Mouse (Mus musculus) testis, adult 2 months (tissue): ENCODE data around the gene Slc24a3.

Experiments used
- CTCF ChIP-seq: fragments of 200-500 bp; IDR thresholded peaks from 2 replicates; pipeline ENCODE4 v1.5.1; 2012; ENCODE audit warnings: low read depth, mild to moderate bottlenecking, inconsistent platforms, low read length, moderate library complexity; ENCODE audit not compliant: control insufficient read depth, insufficient read depth, insufficient replicate concordance
- POLR2A ChIP-seq: fragments of 200-500 bp; IDR thresholded peaks from 2 replicates; pipeline ENCODE4 v1.6.1; 2012; ENCODE audit warnings: low read depth, mild to moderate bottlenecking, inconsistent platforms, low read length, moderate library complexity; ENCODE audit not compliant: control insufficient read depth

GRCm38 (mm10) chr2:145593649-145594347 is 426.2 kb downstream of the Slc24a3 start:
- TF ChIP-seq CTCF (no peak), POLR2A (no peak)
